Mouse (Mus musculus) adrenal gland, postnatal 36 days (tissue): ENCODE measurements around the gene Zar1l. TPM values are rescaled to one million over a fixed set of nuclear protein-coding genes. Genes with fewer than 3 reads are reported as not detected.
"Not testable (repeated sequence)": the region's sequence is repeated elsewhere in the genome, so short reads cannot be mapped to it uniquely, and the experiment has no call there.

Experiments used
- DNase-seq, 2 experiments: peaks; one replicate each; pipeline ENCODE4 v3.0.0; 2021; ENCODE audit warnings: mixed read lengths in 1 of 2
- long read RNA-seq, 2 experiments: library from polyadenylated mRNA; stranded (forward); transcript quantifications; one replicate each; pipeline ENCODE4 v2.0.0; 2021; ENCODE audit warnings: borderline sequencing depth in 2 of 2
- total RNA-seq, 2 experiments: library from RNA; stranded (reverse); gene quantifications; 2 replicates each; pipeline ENCODE4 v1.2.3; 2021

Gene Zar1l
- not detected for total RNA-seq
- long read RNA-seq, experiment 1 = 0 reads
- long read RNA-seq, experiment 2 = 0 reads

GRCm38 (mm10) chr5:150518064-150518463 lies at the start of gene Zar1l:
Zar1l (minus strand) TSS chr5:150518164.
- DNase-seq = no peak

GRCm38 (mm10) chr5:150566971-150567370 lies 49.0 kb upstream of the Zar1l start:
- no peak for DNase-seq

GRCm38 (mm10) chr5:150566226-150566625 lies 48.3 kb upstream of the Zar1l start:
- no peak for DNase-seq

GRCm38 (mm10) chr5:150564426-150564825 lies 46.5 kb upstream of the Zar1l start:
- no peak for DNase-seq

- DNase-seq = no peak
Observed at GRCm38 (mm10) chr5:150561783-150562182, 43.8 kb upstream of the Zar1l start.

GRCm38 (mm10) chr5:150561376-150561775 lies 43.4 kb upstream of the Zar1l start:
- no peak for DNase-seq

GRCm38 (mm10) chr5:150560851-150561250 lies 42.9 kb upstream of the Zar1l start:
- no peak for DNase-seq

- no peak for DNase-seq
Observed at GRCm38 (mm10) chr5:150559519-150560103, 41.6 kb upstream of the Zar1l start.

- no peak for DNase-seq
Observed at GRCm38 (mm10) chr5:150551637-150552036, 33.7 kb upstream of the Zar1l start.

- no peak for DNase-seq
Observed at GRCm38 (mm10) chr5:150543184-150543583, 25.2 kb upstream of the Zar1l start.

GRCm38 (mm10) chr5:150541302-150541701 lies 23.3 kb upstream of the Zar1l start:
- no peak for DNase-seq

GRCm38 (mm10) chr5:150525239-150525638 lies 7.3 kb upstream of the Zar1l start:
- no peak for DNase-seq

GRCm38 (mm10) chr5:150522867-150523234 lies 4.9 kb upstream of the Zar1l start:
- DNase-seq = no peak

- peak; percentile 94 to 96 for DNase-seq
Observed at GRCm38 (mm10) chr5:150521937-150522866, 4.2 kb upstream of the Zar1l start, which contains the start of gene Brca2. Brca2 (plus strand) TSS chr5:150522630.

- peak in 1 of 2 experiments; percentile 5 for DNase-seq
Observed at GRCm38 (mm10) chr5:150519551-150519950, 1.6 kb upstream of the Zar1l start.

GRCm38 (mm10) chr5:150514027-150514426 lies 3.9 kb downstream of the Zar1l start:
- DNase-seq = no peak

- no peak for DNase-seq
Observed at GRCm38 (mm10) chr5:150513264-150513663, 4.7 kb downstream of the Zar1l start.

- no peak for DNase-seq
Observed at GRCm38 (mm10) chr5:150510451-150511225, 7.3 kb downstream of the Zar1l start.

- peak; percentile 39 to 52 for DNase-seq
Observed at GRCm38 (mm10) chr5:150495792-150496191, 22.2 kb downstream of the Zar1l start.

- not testable (repeated sequence) for DNase-seq
Observed at GRCm38 (mm10) chr5:150491573-150492173, 26.3 kb downstream of the Zar1l start.

- DNase-seq = no peak
Observed at GRCm38 (mm10) chr5:150490821-150491220, 27.1 kb downstream of the Zar1l start.

GRCm38 (mm10) chr5:150490285-150490684 lies 27.7 kb downstream of the Zar1l start:
- DNase-seq = no peak
